Mouse (Mus musculus) midbrain, embryonic 14.5 days (tissue): ENCODE results near the gene Hoxc12. TPM values are rescaled to one million over a fixed set of nuclear protein-coding genes. Genes with fewer than 3 reads are reported as not detected.

Experiments
- ATAC-seq: fragments of 200-750 bp; cut with Nextera tagmentation; 2 replicates; pipeline ENCODE4 v1.8.0; 2017; ENCODE audit warnings: moderate number of reproducible peaks, moderate library complexity; ENCODE audit not compliant: low FRiP score, low TSS enrichment
- DNase-seq: peaks from one replicate; pipeline ENCODE4 v3.0.0-alpha.2; 2015
- H3K27ac ChIP-seq: fragments of 300-500 bp; sonication (generic); replicated peaks from 2 replicates; pipeline ENCODE4 v1.5.1; 2014; ENCODE audit warnings: mild to moderate bottlenecking, low read depth, low read length, moderate library complexity
- H3K27me3 ChIP-seq: fragments of 300-500 bp; sonication (generic); 2 replicates; pipeline ENCODE4 v1.6.1; 2014; ENCODE audit warnings: low read length, control low read depth, mixed read lengths; ENCODE audit not compliant: control insufficient read depth, insufficient read depth
- H3K36me3 ChIP-seq: fragments of 300-500 bp; sonication (generic); 2 replicates; pipeline ENCODE4 v1.6.1; 2014; ENCODE audit warnings: low read length, control low read depth; ENCODE audit not compliant: control insufficient read depth, insufficient read depth
- H3K4me1 ChIP-seq: fragments of 300-500 bp; sonication (generic); 2 replicates; pipeline ENCODE4 v1.6.1; 2014; ENCODE audit warnings: mild to moderate bottlenecking, antibody characterized with exemption, low read length, control low read depth; ENCODE audit not compliant: control insufficient read depth, insufficient read depth
- H3K4me2 ChIP-seq: fragments of 300-500 bp; sonication (generic); 2 replicates; pipeline ENCODE4 v1.6.1; 2014; ENCODE audit warnings: mild to moderate bottlenecking, low read length, moderate library complexity
- H3K4me3 ChIP-seq: fragments of 300-500 bp; sonication (generic); replicated peaks from 2 replicates; pipeline ENCODE4 v1.5.1; 2014; ENCODE audit warnings: low read depth, low read length
- H3K9ac ChIP-seq: fragments of 300-500 bp; sonication (generic); replicated peaks from 2 replicates; pipeline ENCODE4 v1.6.1; 2014; ENCODE audit warnings: mild to moderate bottlenecking, low read length, moderate library complexity
- H3K9me3 ChIP-seq: fragments of 300-500 bp; sonication (generic); 2 replicates; pipeline ENCODE4 v1.6.1; 2016; ENCODE audit warnings: low read length, control low read depth, mixed read lengths; ENCODE audit not compliant: control insufficient read depth
- WGBS: fragments of 180-500 bp; shearing (Covaris S2); extraction: QIAGEN DNeasy Blood & Tissue Kit; methylation state at CpG from one replicate; pipeline ENCODE4 v1.1.7; 2014; 5-methylcytosine and 5-hydroxymethylcytosine counted together
- polyA plus RNA-seq: library from polyadenylated mRNA; unstranded; fragments of >200 nt; fragmentation: Nextera tagmentation; extraction: Ambion mirVana; gene quantifications from 2 replicates; pipeline ENCODE4 v1.2.1, GENCODE M21; 2014

Hoxc12 gene
- polyA plus RNA-seq, 1 experiment from 2014 or later: not detected

DNA sequence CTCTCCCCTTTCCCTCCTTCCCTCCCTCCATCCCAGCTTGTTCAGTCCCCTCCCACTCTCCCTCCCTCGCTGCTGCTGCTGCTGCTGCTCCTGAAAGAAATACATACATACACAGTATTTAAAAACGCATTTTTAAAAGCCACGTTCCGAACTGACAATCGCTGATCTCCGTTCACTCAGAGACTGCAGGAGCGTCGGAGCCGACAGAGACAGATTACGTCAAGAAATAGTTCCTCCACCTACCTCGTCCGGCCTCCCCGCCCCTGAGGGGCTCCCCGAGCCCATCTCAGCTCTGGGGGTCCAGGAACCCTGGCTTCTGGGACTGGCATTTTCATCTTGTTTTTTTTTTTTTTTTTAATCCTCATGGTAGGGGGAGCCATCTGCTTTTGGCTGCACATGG, 44.4 kb downstream of the Hoxc12 start:
- WGBS: under 1% methylated on average over 14 of the region's 14 CpGs
- Histone ChIP-seq H3K4me3 (0 out of 2 replicates have a peak overlapping the region, but pooled peaks have one; percentile 14), H3K27ac (no peak overlapping the region), H3K4me1 (0 out of 2 replicates have a peak, but pooled peaks cover 3% of the 10 kb centered on the region), H3K9ac (no peak overlapping the region), H3K36me3 (no peaks in the 10 kb centered on the region), H3K27me3 (peaks cover 98% of the 10 kb centered on the region), H3K4me2 (peak overlapping the region; percentile 40; the same call in 1 of the 2 replicates), H3K9me3 (no peaks in the 10 kb centered on the region)
- ATAC-seq (no peak), DNase-seq (no peak)

DNA sequence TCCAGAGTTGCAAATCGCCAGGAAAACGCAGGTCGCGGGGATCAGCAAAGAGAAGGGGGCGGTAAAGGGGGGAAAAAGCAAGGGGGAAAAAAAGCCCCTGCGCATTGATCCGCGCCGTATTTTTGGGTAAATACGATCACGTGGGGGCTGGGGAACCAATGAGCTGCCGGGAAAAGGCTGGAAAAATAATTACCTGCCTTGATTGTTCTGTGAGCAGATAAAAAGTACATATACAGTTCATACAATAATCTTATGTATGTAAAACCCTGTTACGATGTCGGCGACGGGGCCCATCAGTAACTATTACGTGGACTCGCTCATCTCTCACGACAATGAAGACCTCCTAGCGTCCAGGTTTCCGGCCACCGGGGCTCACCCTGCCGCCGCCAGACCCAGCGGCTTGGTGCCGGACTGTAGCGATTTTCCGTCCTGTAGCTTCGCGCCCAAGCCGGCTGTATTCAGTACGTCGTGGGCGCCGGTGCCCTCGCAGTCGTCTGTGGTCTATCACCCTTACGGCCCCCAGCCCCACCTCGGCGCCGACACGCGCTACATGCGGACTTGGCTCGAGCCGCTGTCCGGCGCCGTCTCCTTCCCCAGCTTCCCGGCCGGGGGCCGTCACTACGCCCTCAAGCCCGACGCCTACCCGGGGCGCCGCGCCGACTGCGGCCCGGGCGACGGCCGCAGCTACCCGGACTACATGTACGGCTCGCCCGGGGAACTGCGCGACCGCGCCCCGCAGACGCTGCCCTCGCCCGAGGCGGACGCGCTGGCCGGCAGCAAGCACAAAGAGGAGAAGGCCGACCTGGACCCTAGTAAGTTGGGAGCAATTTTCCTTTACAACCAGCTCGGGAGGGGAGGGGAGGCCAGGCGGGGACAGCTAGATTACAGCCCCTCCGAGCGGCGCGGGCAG, 45.1 kb downstream of the Hoxc12 start:
- 1% methylated on average over 88 of the region's 88 CpGs for WGBS
- H3K27ac ChIP-seq: no peak overlapping the region
- H3K9me3 ChIP-seq: no peaks in the 10 kb centered on the region
- H3K4me3 ChIP-seq: 0 out of 2 replicates have a peak overlapping the region, but pooled peaks have one; percentile 14
- no peak overlapping the region for H3K9ac ChIP-seq
- H3K4me1 ChIP-seq: 0 out of 2 replicates have a peak, but pooled peaks cover 3% of the 10 kb centered on the region
- no peak; the same call in 1 of the 2 replicates for ATAC-seq
- H3K4me2 ChIP-seq: peak overlapping the region; percentile 40
- H3K27me3 ChIP-seq: peaks cover 99% of the 10 kb centered on the region
- peak; percentile 53 for DNase-seq
- H3K36me3 ChIP-seq: no peaks in the 10 kb centered on the region

DNA sequence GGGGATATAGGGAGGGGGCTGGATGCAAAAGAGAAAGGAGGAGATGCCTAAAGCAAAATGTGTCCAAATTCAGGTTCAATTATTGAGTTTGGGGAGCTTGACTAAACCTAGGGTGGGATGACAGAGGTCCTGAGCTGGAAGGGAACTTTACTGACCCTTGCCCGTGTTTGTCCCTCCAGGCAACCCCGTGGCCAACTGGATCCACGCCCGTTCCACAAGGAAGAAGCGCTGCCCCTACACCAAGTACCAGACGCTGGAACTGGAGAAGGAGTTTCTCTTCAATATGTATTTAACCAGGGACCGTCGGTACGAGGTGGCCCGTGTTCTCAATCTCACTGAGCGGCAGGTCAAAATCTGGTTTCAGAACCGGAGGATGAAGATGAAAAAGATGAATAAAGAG, 47.2 kb downstream of the Hoxc12 start:
- WGBS: under 1% methylated on average over 12 of the region's 12 CpGs
- DNase-seq (no peak), ATAC-seq (no peak)
- Histone ChIP-seq H3K4me2 (no peak overlapping the region), H3K36me3 (no peaks in the 10 kb centered on the region), H3K27ac (no peak overlapping the region), H3K27me3 (peaks cover 99% of the 10 kb centered on the region), H3K9me3 (no peaks in the 10 kb centered on the region), H3K9ac (no peak overlapping the region), H3K4me3 (no peak overlapping the region), H3K4me1 (0 out of 2 replicates have a peak, but pooled peaks cover 3% of the 10 kb centered on the region)

DNA sequence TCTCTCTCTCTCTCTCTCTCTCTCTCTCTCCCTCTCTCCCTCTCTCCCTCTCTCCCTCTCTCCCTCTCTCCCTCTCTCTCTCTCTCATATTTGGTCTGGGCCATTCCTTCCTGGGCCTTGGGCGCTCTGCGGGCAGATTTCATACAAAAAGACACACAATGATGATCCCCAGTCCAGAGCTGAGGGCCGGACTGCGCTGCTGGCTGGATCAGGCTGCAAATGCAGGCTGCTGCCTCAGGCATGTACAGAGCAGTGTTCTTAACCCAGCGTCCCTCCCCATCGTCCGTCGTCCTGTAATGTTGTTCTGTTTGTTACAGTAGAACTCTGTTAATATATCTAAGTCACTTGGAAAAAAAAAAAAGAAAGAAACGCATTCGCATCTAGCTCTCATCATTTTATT, 48.0 kb downstream of the Hoxc12 start:
- ATAC-seq (no peak), DNase-seq (no peak)
- peaks cover 99% of the 10 kb centered on the region for H3K27me3 ChIP-seq
- no peak overlapping the region for H3K4me2 ChIP-seq
- 0 out of 2 replicates have a peak, but pooled peaks cover 3% of the 10 kb centered on the region for H3K4me1 ChIP-seq
- 1% methylated on average over 10 of the region's 10 CpGs for WGBS
- H3K9me3 ChIP-seq: no peaks in the 10 kb centered on the region
- H3K27ac ChIP-seq: no peak overlapping the region
- H3K4me3 ChIP-seq: no peak overlapping the region
- H3K36me3 ChIP-seq: no peaks in the 10 kb centered on the region
- no peak overlapping the region for H3K9ac ChIP-seq

DNA sequence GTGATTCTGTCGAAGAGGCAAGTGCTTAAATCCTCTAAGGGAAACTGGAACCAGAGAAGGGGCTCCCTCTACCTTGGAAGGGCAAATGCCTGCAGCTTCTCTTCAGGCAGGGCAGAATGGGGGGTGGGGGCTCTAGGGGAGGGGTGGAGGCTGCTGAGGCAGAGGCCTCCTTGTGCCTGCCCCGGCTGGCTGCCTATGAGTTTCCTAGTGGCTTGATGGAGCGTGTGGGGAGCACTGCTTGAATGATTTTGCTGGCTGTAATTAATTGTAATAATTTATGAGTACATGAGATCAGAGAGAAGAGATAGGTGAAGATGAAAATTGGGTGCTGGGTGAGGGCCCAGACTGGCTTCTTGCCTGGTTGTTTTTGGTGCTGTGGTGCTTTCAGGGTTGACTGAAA, 48.4 kb downstream of the Hoxc12 start:
- Histone ChIP-seq H3K27me3 (peaks cover 99% of the 10 kb centered on the region), H3K36me3 (no peaks in the 10 kb centered on the region), H3K4me1 (0 out of 2 replicates have a peak, but pooled peaks cover 3% of the 10 kb centered on the region), H3K4me2 (no peak overlapping the region), H3K27ac (no peak overlapping the region), H3K9me3 (no peaks in the 10 kb centered on the region), H3K4me3 (no peak overlapping the region), H3K9ac (no peak overlapping the region)
- WGBS: 3% methylated on average over 3 of the region's 3 CpGs
- DNase-seq: no peak
- ATAC-seq: no peak

DNA sequence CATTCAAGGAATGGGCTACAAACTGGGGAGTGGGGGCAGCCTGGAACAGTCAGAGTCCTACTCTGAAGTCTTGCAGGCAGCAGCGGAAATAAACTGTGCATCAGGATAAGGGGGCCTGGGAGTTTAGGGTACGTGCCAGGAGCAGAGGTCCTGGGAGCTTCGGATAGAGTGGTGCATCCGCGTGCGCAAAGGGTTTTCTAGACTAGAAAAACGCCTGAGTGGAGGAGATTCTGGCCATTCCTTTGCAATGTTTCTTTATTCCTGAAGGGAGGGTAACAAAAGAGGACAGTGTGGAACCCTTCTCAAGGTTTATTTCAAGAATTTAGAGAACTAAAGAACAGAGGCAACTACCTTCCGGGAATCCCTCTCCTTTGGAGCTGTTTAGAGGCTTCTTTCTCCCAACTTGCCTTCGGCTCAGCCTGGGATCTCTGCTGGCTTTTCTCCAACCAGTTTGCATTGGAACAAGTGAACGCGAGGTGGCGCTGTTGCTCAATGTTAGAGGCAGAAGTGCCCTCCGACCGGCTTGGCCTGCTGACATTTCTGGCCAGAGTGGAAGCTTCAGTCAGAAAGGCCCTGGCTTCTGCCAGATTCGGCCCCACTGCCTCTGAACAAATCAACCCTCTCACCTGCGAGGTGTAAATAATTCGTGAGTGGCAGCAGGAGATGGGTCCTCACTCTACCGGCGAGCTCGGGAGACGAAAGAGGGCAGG, 50.7 kb downstream of the Hoxc12 start:
- DNase-seq (peak; percentile 97), ATAC-seq (peak; percentile 27; the same call in 1 of the 2 replicates)
- Histone ChIP-seq H3K9ac (no peak overlapping the region), H3K27me3 (peaks cover 97% of the 10 kb centered on the region), H3K27ac (no peak overlapping the region), H3K4me1 (no peaks in the 10 kb centered on the region), H3K4me2 (no peak overlapping the region), H3K4me3 (no peak overlapping the region), H3K9me3 (no peaks in the 10 kb centered on the region), H3K36me3 (no peaks in the 10 kb centered on the region)
- WGBS: 2% methylated on average over 21 of the region's 21 CpGs

DNA sequence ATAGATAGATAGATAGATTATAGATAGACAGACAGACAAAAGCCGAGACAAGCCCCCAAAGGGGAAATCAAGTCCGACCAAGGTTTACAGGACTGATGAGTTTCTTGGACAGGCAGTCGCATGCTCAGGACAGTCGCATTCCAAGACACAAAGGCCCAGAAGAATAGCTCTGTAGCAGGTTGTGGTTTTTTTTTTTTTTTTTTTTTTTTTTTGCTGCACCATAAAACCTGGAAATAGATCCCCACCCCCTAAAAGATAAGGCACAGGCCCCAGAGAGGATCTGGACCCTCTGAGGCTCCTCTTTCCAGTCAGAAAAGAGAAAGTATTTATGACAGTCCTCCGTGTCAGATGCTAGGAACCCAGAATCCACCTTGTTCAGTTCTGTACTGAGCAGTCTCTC, 51.5 kb downstream of the Hoxc12 start:
- H3K36me3 ChIP-seq: no peaks in the 10 kb centered on the region
- no peaks in the 10 kb centered on the region for H3K9me3 ChIP-seq
- WGBS: 19% methylated on average over 5 of the region's 5 CpGs
- peaks cover 97% of the 10 kb centered on the region for H3K27me3 ChIP-seq
- H3K9ac ChIP-seq: no peak overlapping the region
- no peaks in the 10 kb centered on the region for H3K4me1 ChIP-seq
- DNase-seq (no peak), ATAC-seq (no peak)
- H3K4me2 ChIP-seq: no peak overlapping the region
- H3K27ac ChIP-seq: no peak overlapping the region
- no peak overlapping the region for H3K4me3 ChIP-seq
